Mouse (Mus musculus) bone marrow, adult 2 months (tissue): Measurements from ENCODE around the gene Prkcz.

Source experiments
- CTCF ChIP-seq: fragments of 200-500 bp; IDR thresholded peaks from 2 replicates; pipeline ENCODE4 v1.5.1; 2011; ENCODE audit warnings: low read length, control low read depth; ENCODE audit not compliant: control insufficient read depth, insufficient read depth
- POLR2A ChIP-seq: fragments of 200-500 bp; IDR thresholded peaks from 2 replicates; pipeline ENCODE4 v1.6.1; 2011; ENCODE audit warnings: low read depth, mild to moderate bottlenecking, control low read depth, low read length, borderline replicate concordance; ENCODE audit not compliant: control insufficient read depth

- TF ChIP-seq POLR2A (no peak), CTCF (no peak)
Observed at GRCm38 (mm10) chr4:155370737-155371715, 9.9 kb upstream of the Prkcz start.
